Mouse (Mus musculus): ENCODE results near the gene Arid5a.

DNA sequence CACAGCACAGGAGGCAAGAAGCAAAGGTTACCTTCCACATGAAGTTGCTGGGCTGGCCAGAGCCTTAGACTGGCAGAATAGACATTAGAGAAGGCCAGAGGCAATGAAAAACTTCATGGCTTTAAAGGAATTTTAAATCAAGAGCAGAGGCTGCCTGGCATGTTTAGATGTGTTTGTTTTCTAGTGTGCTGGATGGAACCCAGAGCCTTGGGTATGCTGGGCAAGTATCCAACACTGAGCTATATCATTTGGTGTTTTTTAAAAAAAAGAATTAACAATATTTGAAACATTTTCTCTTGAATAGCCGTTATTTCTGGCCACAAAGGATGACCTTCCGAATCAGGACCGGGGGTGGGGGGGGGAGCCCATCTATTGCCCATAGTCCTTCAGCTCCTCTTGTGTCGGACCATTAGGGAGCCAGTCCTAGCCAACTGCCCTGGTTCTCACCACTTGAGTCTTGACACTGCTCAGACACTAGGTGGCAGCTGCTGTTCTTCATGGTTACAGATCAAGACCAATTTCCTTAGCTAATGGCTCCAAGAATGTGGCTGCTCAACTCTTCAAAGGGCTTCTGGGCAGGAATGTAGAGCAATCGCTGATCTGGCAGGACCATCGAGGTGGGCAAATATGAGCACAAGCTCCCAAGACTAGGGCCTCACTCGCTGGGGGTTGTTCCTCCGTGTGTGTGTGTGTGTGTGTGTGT, 16.4 kb downstream of the Arid5a start:
- TF ChIP-seq CTCF (IDR thresholded peaks at IDR 0.05; ENCODE audit: control insufficient read depth, insufficient read depth, low read length) (peak; percentile 48; the same call in 1 of the 2 replicates), POLR2A (IDR thresholded peaks at IDR 0.05; ENCODE audit: borderline replicate concordance, control insufficient read depth, low read depth, low read length) (no peak)

Measured in bone marrow, adult 2 months (tissue).